Mouse (Mus musculus): ENCODE measurements around the gene Nme7. TPM values are rescaled to one million over a fixed set of nuclear protein-coding genes. Genes with fewer than 3 reads are reported as not detected.

Gene Nme7
- polyA plus RNA-seq, 1 experiment from 2014 or later: 43.9 TPM

GRCm38 (mm10) chr1:164474310-164474709, 170.4 kb downstream of the Nme7 start:
- Histone ChIP-seq H3K9me3 (no peaks in the 10 kb centered on the region), H3K4me2 (replicated peaks) (no peak overlapping the region), H3K4me3 (no peak overlapping the region), H3K27ac (no peak overlapping the region), H3K9ac (no peak overlapping the region), H3K27me3 (no peaks in the 10 kb centered on the region), H3K4me1 (no peaks in the 10 kb centered on the region), H3K36me3 (no peaks in the 10 kb centered on the region)
- 85% methylated on average over 6 of the region's 6 CpGs for WGBS
- no peak for ATAC-seq (ENCODE audit: low FRiP score, low read depth)

DNA sequence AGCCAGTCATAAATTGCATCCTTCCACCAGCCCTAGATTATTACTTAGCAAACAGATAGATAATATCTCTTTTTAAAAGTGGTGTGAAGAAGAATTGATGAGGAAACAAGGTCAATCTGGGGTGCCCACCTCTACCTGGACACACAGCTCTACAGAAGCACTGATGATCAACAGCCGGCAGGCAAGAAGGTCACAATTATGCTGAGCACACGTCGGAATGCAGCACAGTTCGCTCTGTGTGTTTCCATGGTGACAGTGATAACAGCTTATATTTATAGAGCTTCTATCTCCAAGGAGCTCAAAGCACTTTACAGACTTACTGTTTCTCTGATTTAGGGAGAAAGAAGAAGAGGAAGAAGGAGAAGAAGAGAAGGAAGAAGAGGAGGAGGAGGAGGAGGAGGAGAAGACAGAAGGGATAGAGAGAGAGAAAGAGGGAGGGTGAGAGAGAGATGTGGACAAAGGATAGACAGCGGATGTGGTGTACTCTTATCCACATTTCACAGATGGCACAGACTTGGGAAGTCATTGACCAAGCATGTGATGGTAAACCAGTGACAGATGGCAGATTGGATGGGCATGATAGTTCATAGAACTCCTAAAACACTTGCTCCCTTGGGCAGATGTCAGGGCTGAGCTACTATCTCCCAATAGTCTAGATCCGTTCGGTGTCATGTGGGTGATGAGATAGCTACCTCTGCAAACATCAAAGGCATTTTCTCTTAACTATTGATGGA, 171.0 kb downstream of the Nme7 start:
- Histone ChIP-seq H3K36me3 (no peaks in the 10 kb centered on the region), H3K4me1 (no peaks in the 10 kb centered on the region), H3K9me3 (no peaks in the 10 kb centered on the region), H3K27ac (no peak overlapping the region), H3K27me3 (no peaks in the 10 kb centered on the region), H3K4me2 (replicated peaks) (no peak overlapping the region), H3K9ac (no peak overlapping the region), H3K4me3 (no peak overlapping the region)
- no peak for ATAC-seq (ENCODE audit: low FRiP score, low read depth)
- 73% methylated on average over 7 of the region's 7 CpGs for WGBS

- Histone ChIP-seq H3K4me2 (replicated peaks) (no peak overlapping the region), H3K9ac (no peak overlapping the region), H3K9me3 (no peaks in the 10 kb centered on the region), H3K27me3 (no peaks in the 10 kb centered on the region), H3K36me3 (no peaks in the 10 kb centered on the region), H3K4me1 (no peaks in the 10 kb centered on the region), H3K27ac (no peak overlapping the region), H3K4me3 (no peak overlapping the region)
- 78% methylated on average over 4 of the region's 4 CpGs for WGBS
- no peak for ATAC-seq (ENCODE audit: low FRiP score, low read depth)
These were observed 172.0 kb downstream of the Nme7 start for GRCm38 (mm10) chr1:164475895-164476294.

DNA sequence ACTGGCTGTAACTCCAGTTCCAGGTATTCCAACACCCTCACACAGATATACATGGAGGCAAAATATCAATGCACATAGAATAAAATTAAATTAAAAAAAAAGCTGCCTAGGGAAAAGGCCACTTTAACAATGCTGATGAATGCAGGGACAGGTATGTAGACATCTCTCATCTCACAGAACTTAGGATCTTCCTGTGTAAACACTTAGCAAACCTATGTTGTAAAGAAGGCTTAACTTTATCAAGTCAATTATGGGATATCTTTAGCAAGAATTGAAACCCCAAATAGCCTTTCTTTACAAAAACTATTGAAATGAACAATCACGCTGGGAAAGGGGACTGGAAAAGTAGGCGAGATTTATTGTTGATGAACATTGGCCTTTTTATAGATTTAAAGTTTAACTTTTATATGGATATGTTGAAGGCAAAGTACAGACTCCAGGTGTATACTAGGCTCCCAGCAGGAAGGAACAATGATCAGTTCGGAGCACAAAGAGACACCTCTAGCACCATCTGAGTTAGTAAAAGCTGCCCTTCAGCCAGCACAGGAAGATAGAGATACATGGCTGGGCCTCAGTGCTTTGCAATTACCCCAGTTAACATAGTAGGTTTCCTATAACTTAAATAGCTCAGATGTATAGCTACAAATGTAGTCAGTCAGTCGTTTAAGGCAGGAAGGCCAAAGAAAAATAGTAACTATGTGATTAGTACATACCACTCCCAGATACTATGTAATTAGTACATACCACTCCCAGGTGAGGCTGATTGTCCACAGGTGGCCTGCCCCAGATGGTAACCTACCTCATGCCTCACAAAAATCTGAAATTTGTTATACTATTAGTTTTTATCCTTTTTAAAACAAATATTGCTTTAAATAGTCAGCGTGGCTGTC, 177.1 kb downstream of the Nme7 start:
- ATAC-seq (ENCODE audit: low FRiP score, low read depth): no peak
- Histone ChIP-seq H3K9me3 (no peaks in the 10 kb centered on the region), H3K4me1 (no peaks in the 10 kb centered on the region), H3K4me3 (no peak overlapping the region), H3K27me3 (no peaks in the 10 kb centered on the region), H3K27ac (no peak overlapping the region), H3K36me3 (no peaks in the 10 kb centered on the region), H3K9ac (no peak overlapping the region), H3K4me2 (replicated peaks) (no peak overlapping the region)
- WGBS: 77% methylated on average over 5 of the region's 5 CpGs

GRCm38 (mm10) chr1:164481645-164482354, 177.9 kb downstream of the Nme7 start:
- Histone ChIP-seq H3K27ac (no peak overlapping the region), H3K9me3 (no peaks in the 10 kb centered on the region), H3K27me3 (no peaks in the 10 kb centered on the region), H3K36me3 (no peaks in the 10 kb centered on the region), H3K9ac (no peak overlapping the region), H3K4me3 (no peak overlapping the region), H3K4me1 (no peaks in the 10 kb centered on the region), H3K4me2 (replicated peaks) (no peak overlapping the region)
- ATAC-seq (ENCODE audit: low FRiP score, low read depth): no peak
- 53% methylated on average over 9 of the region's 9 CpGs for WGBS

- ATAC-seq (ENCODE audit: low FRiP score, low read depth): no peak
These were observed 178.9 kb downstream of the Nme7 start for GRCm38 (mm10) chr1:164482833-164483232.

DNA sequence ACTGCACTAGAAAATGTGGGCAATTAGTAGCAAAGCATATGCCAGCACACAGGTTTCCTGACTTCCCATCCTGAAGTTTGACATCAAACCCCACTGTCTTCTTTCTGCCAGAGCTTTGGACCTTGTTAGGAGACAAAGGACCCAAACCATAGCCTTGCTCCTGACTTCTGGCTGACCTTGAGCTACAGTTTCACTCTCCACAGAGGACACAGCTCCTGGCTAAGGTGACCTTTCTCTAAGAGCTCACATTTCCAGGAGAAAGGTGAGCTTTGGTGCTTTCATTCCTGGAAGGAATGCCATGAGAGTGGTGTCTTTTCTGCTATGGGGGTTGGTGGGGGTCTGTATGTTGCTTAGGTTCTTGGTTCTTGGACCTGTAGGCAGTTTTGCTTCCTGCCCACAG, 179.8 kb downstream of the Nme7 start:
- Histone ChIP-seq H3K36me3 (no peaks in the 10 kb centered on the region), H3K27me3 (no peaks in the 10 kb centered on the region), H3K4me1 (no peaks in the 10 kb centered on the region), H3K4me3 (no peak overlapping the region), H3K4me2 (replicated peaks) (no peak overlapping the region), H3K9ac (no peak overlapping the region), H3K27ac (no peak overlapping the region), H3K9me3 (no peaks in the 10 kb centered on the region)
- no peak for ATAC-seq (ENCODE audit: low FRiP score, low read depth)

More at GRCm38 (mm10) chr1:164482833-164483232, 178.9 kb downstream of the Nme7 start:
- H3K4me3 ChIP-seq: no peak overlapping the region
- H3K9ac ChIP-seq: no peak overlapping the region
- no peaks in the 10 kb centered on the region for H3K4me1 ChIP-seq
- 83% methylated on average over 3 of the region's 3 CpGs for WGBS
- H3K27me3 ChIP-seq: no peaks in the 10 kb centered on the region
- no peaks in the 10 kb centered on the region for H3K36me3 ChIP-seq
- no peaks in the 10 kb centered on the region for H3K9me3 ChIP-seq
- H3K27ac ChIP-seq: no peak overlapping the region
- H3K4me2 ChIP-seq (replicated peaks): no peak overlapping the region

Other genes with a start within 250 kb of the Nme7 start
- 0.32 TPM in 1 of 2 replicates, not detected in the other for gene Sell, start 242.1 kb upstream of the Nme7 start, polyA plus RNA-seq (2015; fragmentation: Nextera tagmentation; extraction: Ambion mirVana)
- gene Selp, start 188.9 kb upstream of the Nme7 start, polyA plus RNA-seq (2015; fragmentation: Nextera tagmentation; extraction: Ambion mirVana): not detected in 2 replicates
- 0.09 and 0.24 TPM in 2 replicates for gene F5, start 152.3 kb upstream of the Nme7 start, polyA plus RNA-seq (2015; fragmentation: Nextera tagmentation; extraction: Ambion mirVana)
- gene Slc19a2, start 55.1 kb upstream of the Nme7 start, polyA plus RNA-seq (2015; fragmentation: Nextera tagmentation; extraction: Ambion mirVana): 7.7 and 8.6 TPM in 2 replicates
- 6.5 and 6.7 TPM in 2 replicates for gene Ccdc181, start 28.5 kb upstream of the Nme7 start, polyA plus RNA-seq (2015; fragmentation: Nextera tagmentation; extraction: Ambion mirVana)
- gene Blzf1, start 3.4 kb downstream of the Nme7 start, polyA plus RNA-seq (2015; fragmentation: Nextera tagmentation; extraction: Ambion mirVana): 31.2 and 32.6 TPM in 2 replicates
- gene Atp1b1, start 154.2 kb downstream of the Nme7 start, polyA plus RNA-seq (2015; fragmentation: Nextera tagmentation; extraction: Ambion mirVana): 7.8 and 8.2 TPM in 2 replicates

Data from limb, embryonic 13.5 days (tissue).